Mouse (Mus musculus): Measurements from ENCODE around the gene Gm9780. TPM values are rescaled to one million over a fixed set of nuclear protein-coding genes. Genes with fewer than 3 reads are reported as not detected.
"Not testable (repeated sequence)": the region's sequence is repeated elsewhere in the genome, so short reads cannot be mapped to it uniquely, and the experiment has no call there.

The Gm9780 gene
- 13.9 and 19.3 TPM in 2 replicates for polyA plus RNA-seq (2014; fragmentation: Nextera tagmentation; extraction: Ambion mirVana)

GRCm38 (mm10) chr14:26042611-26043010 is at the start of gene Gm9780:
TSS of gene Gm9780 (minus strand) at chr14:26042711.
- not testable (repeated sequence) for H3K27me3 ChIP-seq (replicated peaks; ENCODE audit: control insufficient read depth, insufficient read depth, low read length); H3K4me1 ChIP-seq (replicated peaks; ENCODE audit: control insufficient read depth, insufficient read depth, low read length); H3K9ac ChIP-seq (ENCODE audit: low read length); DNase-seq (ENCODE audit: low spot score); H3K9me3 ChIP-seq (ENCODE audit: control insufficient read depth, low read length); ATAC-seq (replicated peaks; ENCODE audit: low FRiP score, low TSS enrichment, low read depth); H3K36me3 ChIP-seq (ENCODE audit: control insufficient read depth, insufficient read depth, low read length); H3K4me2 ChIP-seq (ENCODE audit: low read length); H3K27ac ChIP-seq (ENCODE audit: low read depth); H3K4me3 ChIP-seq (ENCODE audit: low read depth, low read length)
- WGBS, result no CpG with 5 or more reads among the region's 26 CpGs

GRCm38 (mm10) chr14:26081997-26082396 is 39.5 kb upstream of the Gm9780 start, which contains the start of gene Cphx3:
TSS of gene Cphx3 (plus strand) at chr14:26082297.
- not testable (repeated sequence) for ATAC-seq (replicated peaks; ENCODE audit: low FRiP score, low TSS enrichment, low read depth); H3K4me1 ChIP-seq (replicated peaks; ENCODE audit: control insufficient read depth, insufficient read depth, low read length)
- no CpG with 5 or more reads among the region's 1 CpGs for WGBS

GRCm38 (mm10) chr14:26081216-26081615 is 38.7 kb upstream of the Gm9780 start, which contains the start of gene Cphx2:
TSS of gene Cphx2 (plus strand) at chr14:26081516.
- DNase-seq (ENCODE audit: low spot score); H3K27me3 ChIP-seq (replicated peaks; ENCODE audit: control insufficient read depth, insufficient read depth, low read length); H3K36me3 ChIP-seq (ENCODE audit: control insufficient read depth, insufficient read depth, low read length); H3K4me2 ChIP-seq (ENCODE audit: low read length); H3K4me1 ChIP-seq (replicated peaks; ENCODE audit: control insufficient read depth, insufficient read depth, low read length); H3K27ac ChIP-seq (ENCODE audit: low read depth); H3K9me3 ChIP-seq (ENCODE audit: control insufficient read depth, low read length); ATAC-seq (replicated peaks; ENCODE audit: low FRiP score, low TSS enrichment, low read depth); H3K9ac ChIP-seq (ENCODE audit: low read length); H3K4me3 ChIP-seq (ENCODE audit: low read depth, low read length): not testable (repeated sequence)
- WGBS, result no CpG with 5 or more reads among the region's 6 CpGs

More at GRCm38 (mm10) chr14:26081997-26082396, 39.5 kb upstream of the Gm9780 start, which contains the start of gene Cphx3:
- not testable (repeated sequence) for H3K4me3 ChIP-seq (ENCODE audit: low read depth, low read length); H3K27ac ChIP-seq (ENCODE audit: low read depth); H3K9ac ChIP-seq (ENCODE audit: low read length); H3K4me2 ChIP-seq (ENCODE audit: low read length); DNase-seq (ENCODE audit: low spot score); H3K36me3 ChIP-seq (ENCODE audit: control insufficient read depth, insufficient read depth, low read length); H3K9me3 ChIP-seq (ENCODE audit: control insufficient read depth, low read length); H3K27me3 ChIP-seq (replicated peaks; ENCODE audit: control insufficient read depth, insufficient read depth, low read length)

GRCm38 (mm10) chr14:26076620-26077390 is 34.3 kb upstream of the Gm9780 start:
- no CpG with 5 or more reads among the region's 5 CpGs for WGBS
- not testable (repeated sequence) for H3K27me3 ChIP-seq (replicated peaks; ENCODE audit: control insufficient read depth, insufficient read depth, low read length)

GRCm38 (mm10) chr14:26067325-26067633 is 24.8 kb upstream of the Gm9780 start, which contains the start of gene Tmem254c:
TSS of gene Tmem254c (minus strand) at chr14:26067355.
- peak; percentile 91 for ATAC-seq (replicated peaks; ENCODE audit: low FRiP score, low TSS enrichment, low read depth)
- WGBS, result no CpG with 5 or more reads among the region's 10 CpGs
- not testable (repeated sequence) for DNase-seq (ENCODE audit: low spot score)

More at GRCm38 (mm10) chr14:26076620-26077390, 34.3 kb upstream of the Gm9780 start:
- not testable (repeated sequence) for H3K27ac ChIP-seq (ENCODE audit: low read depth); DNase-seq (ENCODE audit: low spot score); H3K4me3 ChIP-seq (ENCODE audit: low read depth, low read length); H3K9ac ChIP-seq (ENCODE audit: low read length); H3K9me3 ChIP-seq (ENCODE audit: control insufficient read depth, low read length); H3K4me1 ChIP-seq (replicated peaks; ENCODE audit: control insufficient read depth, insufficient read depth, low read length); H3K4me2 ChIP-seq (ENCODE audit: low read length); H3K36me3 ChIP-seq (ENCODE audit: control insufficient read depth, insufficient read depth, low read length)
- ATAC-seq (replicated peaks; ENCODE audit: low FRiP score, low TSS enrichment, low read depth), result peak; percentile 93

GRCm38 (mm10) chr14:26066574-26067324 is 24.2 kb upstream of the Gm9780 start:
- not testable (repeated sequence) for H3K27me3 ChIP-seq (replicated peaks; ENCODE audit: control insufficient read depth, insufficient read depth, low read length); H3K9me3 ChIP-seq (ENCODE audit: control insufficient read depth, low read length); H3K27ac ChIP-seq (ENCODE audit: low read depth); H3K9ac ChIP-seq (ENCODE audit: low read length); H3K4me2 ChIP-seq (ENCODE audit: low read length); DNase-seq (ENCODE audit: low spot score); H3K4me1 ChIP-seq (replicated peaks; ENCODE audit: control insufficient read depth, insufficient read depth, low read length); H3K4me3 ChIP-seq (ENCODE audit: low read depth, low read length); H3K36me3 ChIP-seq (ENCODE audit: control insufficient read depth, insufficient read depth, low read length)
- ATAC-seq (replicated peaks; ENCODE audit: low FRiP score, low TSS enrichment, low read depth), result peak; percentile 91
- no CpG with 5 or more reads among the region's 44 CpGs for WGBS

More at GRCm38 (mm10) chr14:26067325-26067633, 24.8 kb upstream of the Gm9780 start, which contains the start of gene Tmem254c:
- not testable (repeated sequence) for H3K4me1 ChIP-seq (replicated peaks; ENCODE audit: control insufficient read depth, insufficient read depth, low read length); H3K9ac ChIP-seq (ENCODE audit: low read length); H3K36me3 ChIP-seq (ENCODE audit: control insufficient read depth, insufficient read depth, low read length); H3K27ac ChIP-seq (ENCODE audit: low read depth); H3K4me3 ChIP-seq (ENCODE audit: low read depth, low read length); H3K27me3 ChIP-seq (replicated peaks; ENCODE audit: control insufficient read depth, insufficient read depth, low read length); H3K9me3 ChIP-seq (ENCODE audit: control insufficient read depth, low read length); H3K4me2 ChIP-seq (ENCODE audit: low read length)

GRCm38 (mm10) chr14:26059362-26059761 is 16.9 kb upstream of the Gm9780 start:
- not testable (repeated sequence) for DNase-seq (ENCODE audit: low spot score); ATAC-seq (replicated peaks; ENCODE audit: low FRiP score, low TSS enrichment, low read depth); H3K9ac ChIP-seq (ENCODE audit: low read length); H3K4me2 ChIP-seq (ENCODE audit: low read length); H3K4me3 ChIP-seq (ENCODE audit: low read depth, low read length); H3K27me3 ChIP-seq (replicated peaks; ENCODE audit: control insufficient read depth, insufficient read depth, low read length); H3K36me3 ChIP-seq (ENCODE audit: control insufficient read depth, insufficient read depth, low read length); H3K27ac ChIP-seq (ENCODE audit: low read depth); H3K9me3 ChIP-seq (ENCODE audit: control insufficient read depth, low read length); H3K4me1 ChIP-seq (replicated peaks; ENCODE audit: control insufficient read depth, insufficient read depth, low read length)
- WGBS, result no CpG with 5 or more reads among the region's 6 CpGs

GRCm38 (mm10) chr14:26058184-26058583 is 15.7 kb upstream of the Gm9780 start:
- not testable (repeated sequence) for DNase-seq (ENCODE audit: low spot score); ATAC-seq (replicated peaks; ENCODE audit: low FRiP score, low TSS enrichment, low read depth); H3K36me3 ChIP-seq (ENCODE audit: control insufficient read depth, insufficient read depth, low read length); H3K4me1 ChIP-seq (replicated peaks; ENCODE audit: control insufficient read depth, insufficient read depth, low read length); H3K4me3 ChIP-seq (ENCODE audit: low read depth, low read length); H3K27ac ChIP-seq (ENCODE audit: low read depth); H3K4me2 ChIP-seq (ENCODE audit: low read length); H3K27me3 ChIP-seq (replicated peaks; ENCODE audit: control insufficient read depth, insufficient read depth, low read length); H3K9ac ChIP-seq (ENCODE audit: low read length); H3K9me3 ChIP-seq (ENCODE audit: control insufficient read depth, low read length)
- no CpG with 5 or more reads among the region's 3 CpGs for WGBS
